Mouse (Mus musculus): ENCODE data around the gene A630001G21Rik. TPM values are rescaled to one million over a fixed set of nuclear protein-coding genes. Genes with fewer than 3 reads are reported as not detected.

The A630001G21Rik gene
- total RNA-seq, 4 experiments from 2014 or later = 0.22 to 1.3 (median 0.34) TPM

Small RNAs within 50 kb of the gene (microRNA-seq; reads per million reads assigned to microRNA genes)
- not detected for gene Gm25472
- not detected for gene Mir8096

Other genes with a start within 250 kb of the A630001G21Rik start
- not detected for gene G530012D18Rik, start 203.0 kb downstream of the A630001G21Rik start, total RNA-seq (2022)
- 1 to 10 TPM; 3.6 to 4.9 (median 3.9) TPM for gene Sp110, start 179.8 kb downstream of the A630001G21Rik start, total RNA-seq (2022)
- 1 to 10 TPM; 2.3 to 3.6 (median 3.0) TPM for gene Sp140, start 178.3 kb downstream of the A630001G21Rik start, total RNA-seq (2022)
- gene Sp100, start 128.7 kb downstream of the A630001G21Rik start, total RNA-seq (2022) = 10 to 100 TPM; 15.9 to 21.0 (median 19.3) TPM
- gene Cab39, start 14.8 kb upstream of the A630001G21Rik start, total RNA-seq (2022) = 100 to 1,000 TPM; 109 to 121 (median 111) TPM
- gene Itm2c, start 115.6 kb upstream of the A630001G21Rik start, total RNA-seq (2022) = 10 to 100 TPM; 56.7 to 61.6 (median 58.2) TPM
- gene 4933407L21Rik, start 149.8 kb upstream of the A630001G21Rik start, total RNA-seq (2022) = not detected
- under 1 TPM in 1 of 4 experiments, not detected in 3; 0.09 TPM for gene Gpr55, start 182.4 kb upstream of the A630001G21Rik start, total RNA-seq (2022)
- not detected for gene Spata3, start 238.2 kb upstream of the A630001G21Rik start, total RNA-seq (2022)